Mouse (Mus musculus) myocyte (in vitro differentiated cells): ENCODE results near the gene Pabpn1. TPM values are rescaled to one million over a fixed set of nuclear protein-coding genes. Genes with fewer than 3 reads are reported as not detected.

ENCODE experiments used
- H3K27me3 ChIP-seq: one replicate; pipeline ENCODE4 v1.6.1; 2011; ENCODE audit not compliant: control insufficient read depth, insufficient read depth, insufficient read length
- H3K36me3 ChIP-seq: one replicate; pipeline ENCODE4 v1.6.1; 2011; ENCODE audit not compliant: control insufficient read depth, insufficient read depth
- H3K4me2 ChIP-seq: one replicate; pipeline ENCODE4 v1.6.1; 2011; ENCODE audit warnings: low read depth, control low read depth
- H3K4me3 ChIP-seq: one replicate; pipeline ENCODE4 v1.5.1; 2011; ENCODE audit warnings: mild to moderate bottlenecking, control low read depth, moderate library complexity
- H3K79me2 ChIP-seq: one replicate; pipeline ENCODE4 v1.6.1; 2011; ENCODE audit not compliant: control insufficient read depth, insufficient read depth
- H3ac ChIP-seq: one replicate; pipeline ENCODE4 v1.6.1; 2011; ENCODE audit not compliant: control insufficient read depth, insufficient read length
- CEBPB ChIP-seq: IDR thresholded peaks from 2 replicates; pipeline ENCODE4 v1.6.1; 2011; ENCODE audit warnings: mild to moderate bottlenecking, moderate library complexity; ENCODE audit not compliant: poor library complexity, insufficient read depth, severe bottlenecking
- E2F4 ChIP-seq: IDR thresholded peaks from one replicate; pipeline ENCODE4 v1.6.1; 2011; ENCODE audit warnings: mild to moderate bottlenecking, control low read depth, moderate library complexity; ENCODE audit not compliant: insufficient read depth
- MAX ChIP-seq: IDR thresholded peaks from one replicate; pipeline ENCODE4 v1.6.1; 2011; ENCODE audit warnings: low read depth, mild to moderate bottlenecking, control low read depth
- MYOD1 ChIP-seq, 3 experiments: IDR thresholded peaks; one replicate each; pipeline ENCODE4 v1.6.1; 2011; ENCODE audit warnings: control low read depth in 2 of 3, low read depth in 2 of 3, mild to moderate bottlenecking in 2 of 3, moderate library complexity in 1 of 3; ENCODE audit not compliant: insufficient read length in 2 of 3, control insufficient read depth in 1 of 3
- MYOG ChIP-seq, 3 experiments: IDR thresholded peaks; one replicate each; pipeline ENCODE4 v1.6.1; 2011; ENCODE audit warnings: control low read depth in 2 of 3, low read depth in 2 of 3, mild to moderate bottlenecking in 2 of 3; ENCODE audit not compliant: insufficient read length in 2 of 3, control insufficient read depth in 1 of 3, insufficient read depth in 1 of 3
- POLR2A ChIP-seq: IDR thresholded peaks from one replicate; pipeline ENCODE4 v1.6.1; 2011; ENCODE audit warnings: low read depth, mild to moderate bottlenecking, control low read depth, moderate library complexity; ENCODE audit not compliant: insufficient read length
- POLR2AphosphoS2 ChIP-seq: IDR thresholded peaks from one replicate; pipeline ENCODE4 v1.6.1; 2011; ENCODE audit warnings: low read depth, control low read depth; ENCODE audit not compliant: insufficient read length
- REST ChIP-seq: IDR thresholded peaks from one replicate; pipeline ENCODE4 v1.6.1; 2011; ENCODE audit warnings: mild to moderate bottlenecking, control low read depth, moderate library complexity; ENCODE audit not compliant: insufficient read depth, insufficient read length
- SRF ChIP-seq: IDR thresholded peaks from one replicate; pipeline ENCODE4 v1.6.1; 2011; ENCODE audit warnings: low read depth; ENCODE audit not compliant: control insufficient read depth, insufficient read length
- TCF12 ChIP-seq: IDR thresholded peaks from one replicate; pipeline ENCODE4 v1.6.1; 2011; ENCODE audit warnings: mild to moderate bottlenecking, control low read depth; ENCODE audit not compliant: poor library complexity, insufficient read depth, severe bottlenecking
- TCF3 ChIP-seq: IDR thresholded peaks from one replicate; pipeline ENCODE4 v1.6.1; 2011; ENCODE audit warnings: low read depth, control low read depth; ENCODE audit not compliant: insufficient read length
- USF1 ChIP-seq: IDR thresholded peaks from one replicate; pipeline ENCODE4 v1.6.1; 2011; ENCODE audit warnings: low read depth, mild to moderate bottlenecking, control low read depth, moderate library complexity
- polyA plus RNA-seq: library from polyadenylated mRNA; unstranded; fragments of >200 nt; fragmentation: generic; extraction: Trizol; gene quantifications from one replicate; pipeline ENCODE4 v1.2.1, GENCODE M21; 2012; ENCODE audit warnings: missing spikeins

Pabpn1 gene
- polyA plus RNA-seq, 1 experiment = 70.6 TPM

DNA sequence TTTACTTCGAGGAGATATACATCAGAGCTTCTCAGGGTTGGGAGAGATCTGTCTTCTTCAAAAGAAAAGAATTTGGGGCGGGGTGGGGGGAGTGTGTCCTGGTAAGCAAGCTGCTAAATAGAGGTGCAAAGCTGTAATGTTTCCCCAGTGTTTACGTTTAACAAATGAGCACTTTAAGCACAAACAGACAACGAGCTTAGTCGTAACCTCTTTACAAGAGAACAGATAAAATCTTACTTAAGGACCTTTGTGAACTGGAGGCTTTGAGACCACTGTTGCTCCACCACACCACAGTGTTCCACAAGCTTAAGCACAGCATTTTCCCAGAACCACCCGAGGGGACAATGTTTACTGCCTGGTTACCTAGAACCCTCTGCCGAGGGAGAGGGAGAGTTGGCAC, 35.0 kb downstream of the Pabpn1 start:
- no peak overlapping the region for H3K4me2 ChIP-seq
- H3K79me2 ChIP-seq = no peaks in the 10 kb centered on the region
- no peaks in the 10 kb centered on the region for H3K36me3 ChIP-seq
- H3ac ChIP-seq = no peak overlapping the region
- H3K27me3 ChIP-seq = peaks cover 26% of the 10 kb centered on the region
- H3K4me3 ChIP-seq = no peak overlapping the region
- TF ChIP-seq TCF3 = no peak
- no peak for TF ChIP-seq MYOG (IDR thresholded peaks at IDR 0.05; ENCODE audit: control insufficient read depth in 1 of 3, insufficient read depth in 1 of 3, insufficient read length in 2 of 3, low read depth in 2 of 3)
- no peak for TF ChIP-seq MYOD1 (IDR thresholded peaks at IDR 0.05; ENCODE audit: control insufficient read depth in 1 of 3, insufficient read length in 2 of 3, low read depth in 2 of 3)
- TF ChIP-seq MAX = no peak
- no peak for TF ChIP-seq POLR2AphosphoS2
- TF ChIP-seq E2F4 = no peak
- no peak for TF ChIP-seq CEBPB
- TF ChIP-seq SRF = no peak
- TF ChIP-seq USF1 = no peak
- TF ChIP-seq REST = no peak
- TF ChIP-seq TCF12 = no peak
- TF ChIP-seq POLR2A = no peak

DNA sequence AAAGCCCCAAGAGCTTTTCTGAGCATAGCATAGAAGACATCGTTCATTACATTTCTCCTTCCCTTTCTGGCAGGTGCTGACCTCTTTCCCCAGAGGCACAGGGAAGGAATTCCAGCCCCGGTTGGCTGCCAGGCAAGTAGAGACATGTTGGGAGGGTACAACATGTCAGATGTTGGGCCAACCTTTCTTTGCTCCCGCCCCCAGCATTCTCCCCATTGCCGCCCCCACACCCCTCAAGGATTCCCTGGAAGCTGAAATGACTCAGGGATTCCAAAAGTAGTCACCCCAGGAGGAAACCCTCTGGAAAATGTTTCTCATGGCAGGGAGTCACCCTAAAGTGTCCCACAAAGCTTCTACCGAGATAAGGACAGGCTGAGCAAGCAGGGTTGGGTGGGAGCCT, 37.5 kb downstream of the Pabpn1 start:
- Histone ChIP-seq H3ac (no peak overlapping the region), H3K27me3 (peaks cover 30% of the 10 kb centered on the region), H3K4me3 (no peak overlapping the region), H3K36me3 (no peaks in the 10 kb centered on the region), H3K79me2 (no peaks in the 10 kb centered on the region), H3K4me2 (no peak overlapping the region)
- TF ChIP-seq USF1 (no peak), MYOG (IDR thresholded peaks at IDR 0.05; ENCODE audit: control insufficient read depth in 1 of 3, insufficient read depth in 1 of 3, insufficient read length in 2 of 3, low read depth in 2 of 3) (peak in 1 of 3 experiments; percentile 3), TCF3 (no peak), POLR2A (no peak), MYOD1 (IDR thresholded peaks at IDR 0.05; ENCODE audit: control insufficient read depth in 1 of 3, insufficient read length in 2 of 3, low read depth in 2 of 3) (peak in 1 of 3 experiments; percentile 3)

GRCm38 (mm10) chr14:54930431-54930830, 38.1 kb downstream of the Pabpn1 start:
- Histone ChIP-seq H3K27me3 (peaks cover 32% of the 10 kb centered on the region), H3K36me3 (no peaks in the 10 kb centered on the region), H3K4me3 (no peak overlapping the region), H3K4me2 (no peak overlapping the region), H3K79me2 (no peaks in the 10 kb centered on the region), H3ac (no peak overlapping the region)
- TF ChIP-seq E2F4 (no peak), USF1 (peak; percentile 29), MYOG (IDR thresholded peaks at IDR 0.05; ENCODE audit: control insufficient read depth in 1 of 3, insufficient read depth in 1 of 3, insufficient read length in 2 of 3, low read depth in 2 of 3) (peak in 1 of 3 experiments; percentile 44)

DNA sequence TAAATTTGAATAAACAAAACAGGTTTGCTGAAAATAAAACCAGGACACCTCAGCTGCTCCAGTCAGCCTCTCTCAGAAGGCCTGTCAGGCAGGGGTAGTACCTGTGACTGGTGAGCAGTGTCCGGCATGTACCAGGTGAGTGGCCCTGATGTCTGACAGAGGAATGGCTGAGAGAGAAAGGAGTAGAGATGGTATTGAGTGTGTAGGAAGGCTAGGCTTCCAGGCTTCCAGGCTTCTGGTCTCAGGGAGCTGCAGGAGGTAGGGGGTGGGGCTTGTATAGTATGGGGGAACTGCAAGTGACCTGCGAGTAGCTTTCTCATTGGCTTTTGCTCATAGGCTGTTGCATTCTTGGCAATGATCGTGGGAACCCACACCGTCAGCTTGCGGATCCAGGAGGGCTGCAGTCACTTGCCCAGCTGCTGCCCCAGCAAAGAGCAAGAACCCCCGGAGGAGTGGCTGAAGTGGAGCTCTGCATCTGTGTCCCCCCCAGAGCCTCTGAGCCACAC, 40.4 kb downstream of the Pabpn1 start, which contains the start of gene Il25:
Il25 (plus strand) TSS at position 51 of the 506 bp plus-strand sequence.
- Histone ChIP-seq H3K36me3 (no peaks in the 10 kb centered on the region), H3ac (no peak within 1 kb of the TSS), H3K27me3 (peaks cover 21% of the 10 kb centered on the region), H3K4me2 (no peak within 1 kb of the TSS), H3K79me2 (no peaks in the 10 kb centered on the region), H3K4me3 (no peak within 1 kb of the TSS)
- TF ChIP-seq MAX = no peak
- TF ChIP-seq MYOG (IDR thresholded peaks at IDR 0.05; ENCODE audit: control insufficient read depth in 1 of 3, insufficient read depth in 1 of 3, insufficient read length in 2 of 3, low read depth in 2 of 3) = peak in 1 of 3 experiments; percentile 9

DNA sequence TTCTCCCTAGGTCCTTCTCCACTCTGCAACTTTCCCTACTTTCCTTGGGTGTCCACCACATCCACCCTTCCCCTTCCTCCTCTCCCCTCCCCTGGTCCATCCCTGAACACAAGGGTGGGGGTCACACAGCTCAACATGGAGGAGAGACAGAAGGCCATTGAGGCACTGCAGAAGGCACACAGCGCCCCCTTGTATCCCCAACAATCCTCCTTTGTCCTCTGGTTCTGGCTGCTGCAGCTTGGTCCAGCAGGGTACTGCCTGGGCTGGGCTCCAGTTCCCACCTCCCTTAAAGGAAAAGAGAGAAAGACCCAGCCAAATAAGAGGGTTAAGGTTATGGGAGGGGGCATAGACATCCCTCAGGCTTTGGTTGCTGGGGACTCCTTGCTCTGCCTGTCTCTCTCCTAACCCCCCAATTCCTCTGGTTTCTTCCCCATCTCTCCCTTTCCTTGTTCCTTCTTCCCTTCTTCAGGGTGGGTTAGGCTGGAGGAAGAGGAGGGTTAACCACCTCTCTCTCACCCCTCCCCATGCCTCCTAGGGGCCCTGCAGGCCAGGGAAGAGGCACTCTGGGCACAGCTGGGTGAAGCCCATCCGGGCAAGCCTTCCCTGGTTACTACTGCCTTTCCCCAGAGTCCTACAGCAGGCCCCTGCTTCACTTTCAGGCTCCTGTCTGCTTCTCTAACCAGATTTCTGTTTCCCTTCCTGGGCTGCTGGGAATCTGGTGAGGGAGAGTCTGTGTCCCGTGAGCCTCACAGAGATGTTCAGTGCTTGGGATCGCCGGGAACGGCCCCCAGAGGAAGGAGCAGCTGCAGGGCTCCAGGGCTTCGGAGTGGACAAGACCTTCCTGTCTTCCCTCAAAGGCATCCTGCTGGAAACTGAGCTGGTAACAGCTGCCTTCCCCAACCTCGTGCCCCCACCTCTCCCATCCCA, 43.9 kb downstream of the Pabpn1 start, which contains the start of gene Cmtm5:
Cmtm5 (plus strand) TSS at position 358 of the 927 bp plus-strand sequence.
- Histone ChIP-seq H3ac (no peak within 1 kb of the TSS), H3K4me3 (no peak within 1 kb of the TSS), H3K79me2 (no peaks in the 10 kb centered on the region), H3K27me3 (peaks cover 21% of the 10 kb centered on the region), H3K4me2 (no peak within 1 kb of the TSS), H3K36me3 (no peaks in the 10 kb centered on the region)
- TF ChIP-seq MYOG (IDR thresholded peaks at IDR 0.05; ENCODE audit: control insufficient read depth in 1 of 3, insufficient read depth in 1 of 3, insufficient read length in 2 of 3, low read depth in 2 of 3) (peak in 1 of 3 experiments; percentile 43), MYOD1 (IDR thresholded peaks at IDR 0.05; ENCODE audit: control insufficient read depth in 1 of 3, insufficient read length in 2 of 3, low read depth in 2 of 3) (no peak)
